Mouse (Mus musculus) adrenal gland, postnatal 14 days (tissue): Measurements from ENCODE around the gene Zfp456. TPM values are rescaled to one million over a fixed set of nuclear protein-coding genes. Genes with fewer than 3 reads are reported as not detected.
"Not testable (repeated sequence)": the region's sequence is repeated elsewhere in the genome, so short reads cannot be mapped to it uniquely, and the experiment has no call there.

Source experiments
- DNase-seq: peaks from one replicate; pipeline ENCODE4 v3.0.0; 2021; ENCODE audit warnings: mixed read lengths
- long read RNA-seq, 2 experiments: library from polyadenylated mRNA; stranded (forward); transcript quantifications; one replicate each; pipeline ENCODE4 v2.0.0; 2021
- total RNA-seq: library from RNA; stranded (reverse); gene quantifications from 2 replicates; pipeline ENCODE4 v1.2.3, GENCODE M21; 2021

Zfp456 gene
- 1.4 and 3.5 TPM in 2 replicates for total RNA-seq
- long read RNA-seq, experiment 1: 0 reads
- long read RNA-seq, experiment 2: 0 reads

- peak; percentile 72 for DNase-seq
These were observed at the start of gene Zfp456, which contains the start of gene Gm28041 for GRCm38 (mm10) chr13:67375050-67375911. TSS of gene Zfp456 (minus strand) at chr13:67375810. TSS of gene Gm28041 (minus strand) at chr13:67375733.

GRCm38 (mm10) chr13:67422532-67422931, 46.9 kb upstream of the Zfp456 start:
- DNase-seq: not testable (repeated sequence)

- peak; percentile 29 for DNase-seq
These were observed 45.7 kb upstream of the Zfp456 start, which contains the start of gene Zfp459 for GRCm38 (mm10) chr13:67421207-67421857. TSS of gene Zfp459 (minus strand) at chr13:67421418.

- no peak for DNase-seq
These were observed 45.1 kb upstream of the Zfp456 start for GRCm38 (mm10) chr13:67420558-67421206.

- no peak for DNase-seq
These were observed 41.2 kb upstream of the Zfp456 start for GRCm38 (mm10) chr13:67416811-67417210.

GRCm38 (mm10) chr13:67415759-67416158, 40.1 kb upstream of the Zfp456 start:
- DNase-seq: no peak

GRCm38 (mm10) chr13:67413634-67414033, 38.0 kb upstream of the Zfp456 start:
- not testable (repeated sequence) for DNase-seq

GRCm38 (mm10) chr13:67399183-67399903, 23.7 kb upstream of the Zfp456 start, which contains the start of gene Zfp429:
TSS of gene Zfp429 (minus strand) at chr13:67399819.
- DNase-seq: peak; percentile 75

GRCm38 (mm10) chr13:67376255-67376654, 645 bp upstream of the Zfp456 start:
- not testable (repeated sequence) for DNase-seq

GRCm38 (mm10) chr13:67360131-67360744, 15.4 kb downstream of the Zfp456 start, which contains the start of the genes Gm28044 and Zfp953:
TSS of gene Gm28044 (minus strand) at chr13:67360536.
TSS of gene Zfp953 (minus strand) at chr13:67360605.
- DNase-seq: peak; percentile 91

GRCm38 (mm10) chr13:67351854-67352253, 23.8 kb downstream of the Zfp456 start:
- no peak for DNase-seq

GRCm38 (mm10) chr13:67343422-67343821, 32.2 kb downstream of the Zfp456 start:
- DNase-seq: no peak

- no peak for DNase-seq
These were observed 42.7 kb downstream of the Zfp456 start for GRCm38 (mm10) chr13:67332877-67333276.

- peak; percentile 87 for DNase-seq
These were observed 43.4 kb downstream of the Zfp456 start, which contains the start of gene Zfp595 for GRCm38 (mm10) chr13:67332019-67332724. TSS of gene Zfp595 (minus strand) at chr13:67332570.

Other genes starting within 250 kb of the Zfp456 start
- 6.1 and 6.2 TPM in 2 replicates for gene Rsl1, start 202.6 kb downstream of the Zfp456 start, total RNA-seq
- 1.7 and 2.0 TPM in 2 replicates for gene Zfp455, start 181.3 kb downstream of the Zfp456 start, total RNA-seq
- 3.7 and 3.8 TPM in 2 replicates for gene Zfp458, start 97.3 kb downstream of the Zfp456 start, total RNA-seq
- gene Zfp457, start 69.3 kb downstream of the Zfp456 start, total RNA-seq: 3.7 and 3.8 TPM in 2 replicates
- gene Zfp595, start 43.2 kb downstream of the Zfp456 start, total RNA-seq: 4.4 and 5.3 TPM in 2 replicates
- gene Gm28044, start 15.3 kb downstream of the Zfp456 start, total RNA-seq: 1.1 and 3.3 TPM in 2 replicates
- 2.7 and 4.0 TPM in 2 replicates for gene Zfp953, start 15.2 kb downstream of the Zfp456 start, total RNA-seq
- 1.2 TPM in 1 of 2 replicates, not detected in the other for gene Gm28041, start 77 bp downstream of the Zfp456 start, total RNA-seq
- 3.5 and 5.0 TPM in 2 replicates for gene Zfp429, start 24.0 kb upstream of the Zfp456 start, total RNA-seq
- 0.71 TPM in 1 of 2 replicates, not detected in the other for gene Zfp459, start 45.6 kb upstream of the Zfp456 start, total RNA-seq
- gene Zfp874a, start 75.8 kb upstream of the Zfp456 start, total RNA-seq: 13.5 and 14.5 TPM in 2 replicates
- gene Zfp874b, start 108.4 kb upstream of the Zfp456 start, total RNA-seq: 14.7 and 18.2 TPM in 2 replicates
- gene Zfp58, start 124.7 kb upstream of the Zfp456 start, total RNA-seq: 5.6 and 6.7 TPM in 2 replicates
- gene Gm26965, start 150.3 kb upstream of the Zfp456 start, total RNA-seq: 0.33 TPM in 1 of 2 replicates, not detected in the other
- 15.6 and 23.4 TPM in 2 replicates for gene Zfp87, start 150.4 kb upstream of the Zfp456 start, total RNA-seq
- 7.6 and 7.8 TPM in 2 replicates for gene Zfp748, start 178.0 kb upstream of the Zfp456 start, total RNA-seq
- gene Zfp729b, start 233.9 kb upstream of the Zfp456 start, total RNA-seq: 6.3 and 6.6 TPM in 2 replicates